ENCODE assay signal across 1 mouse cellular context in the genomic region with DNA sequence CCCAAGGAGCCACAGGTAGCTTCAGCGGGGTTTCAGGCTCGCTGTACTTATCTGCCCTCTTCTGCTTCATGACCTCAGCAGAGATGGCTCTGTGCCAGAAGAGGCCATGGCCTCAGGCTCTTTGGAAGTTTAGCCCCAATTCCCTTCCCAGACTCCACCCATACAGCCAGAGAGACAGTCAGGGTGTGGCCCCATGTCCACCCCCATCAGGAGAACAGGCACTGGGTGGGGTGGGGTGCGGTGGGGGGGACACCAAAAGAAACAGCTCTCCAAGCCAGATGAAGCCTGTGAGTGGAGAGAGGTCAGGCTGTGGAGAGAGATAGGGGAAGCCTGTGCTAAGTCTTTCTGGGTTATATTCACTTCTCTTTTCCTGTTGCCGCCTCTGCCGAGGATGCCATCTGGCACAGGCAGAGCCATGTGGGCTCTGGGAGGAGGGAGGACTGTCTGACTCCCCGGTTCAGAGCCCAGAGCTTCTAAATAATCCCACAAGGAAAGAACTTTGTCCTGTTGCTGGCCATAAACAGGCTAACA.
A peak's percentile ranks its signal among the peaks of the same experiment; 100 is the strongest.
TF ChIP-seq lines count a peak whose summit lies in the region.

No protein-coding gene starts in this region.

TF ChIP-seq in CH12.LX, 34 proteins besides CTCF, POLR2A, EP300 and RAD21:
- TF ChIP-seq HCFC1 (IDR thresholded peaks at IDR 0.05; ENCODE audit: low read depth, low read length) (no peak), TCF12 (IDR thresholded peaks at IDR 0.05; ENCODE audit: low read depth, low read length) (peak; percentile 11; the same call in 1 of the 2 replicates), ZMIZ1 (IDR thresholded peaks at IDR 0.05; ENCODE audit: low read depth, low read length) (no peak; the same call in 1 of the 2 replicates), MXI1 (IDR thresholded peaks at IDR 0.05; ENCODE audit: low read depth, low read length) (peak; percentile 84), USF1 (IDR thresholded peaks at IDR 0.05; ENCODE audit: low read depth, low read length) (no peak), TBP (conservative IDR thresholded peaks at IDR 0.05; ENCODE audit: low read depth, low read length) (no peak), USF2 (conservative IDR thresholded peaks at IDR 0.05; ENCODE audit: low read depth, low read length) (no peak), UBTF (IDR thresholded peaks at IDR 0.05; ENCODE audit: low read depth, low read length) (no peak), CHD2 (IDR thresholded peaks at IDR 0.05; ENCODE audit: low read length) (no peak), MAX (IDR thresholded peaks at IDR 0.05; ENCODE audit: low read length) (peak; percentile 72), E2F4 (IDR thresholded peaks at IDR 0.05; ENCODE audit: insufficient replicate concordance, low read depth, low read length) (no peak), JUN (IDR thresholded peaks at IDR 0.05; ENCODE audit: insufficient read depth, low read depth, low read length) (no peak), POLR2AphosphoS2 (IDR thresholded peaks at IDR 0.05; ENCODE audit: low read depth, low read length) (no peak), NRF1 (IDR thresholded peaks at IDR 0.05; ENCODE audit: low read depth, low read length) (no peak), MYC (IDR thresholded peaks at IDR 0.05; ENCODE audit: low read depth, low read length) (peak; percentile 79; the same call in 1 of the 2 replicates), NELFE (IDR thresholded peaks at IDR 0.05; ENCODE audit: low read depth, low read length) (peak; percentile 28; the same call in 1 of the 2 replicates), ELF1 (IDR thresholded peaks at IDR 0.05; ENCODE audit: low read depth, low read length) (no peak), SMC3 (IDR thresholded peaks at IDR 0.05; ENCODE audit: low read depth, low read length) (no peak), MAFK (IDR thresholded peaks at IDR 0.05; ENCODE audit: insufficient replicate concordance, low read length) (no peak), BHLHE40 (IDR thresholded peaks at IDR 0.05; ENCODE audit: low read depth, low read length) (no peak)
